Mouse (Mus musculus): ENCODE data around the gene Pgam2.

- no peak for TF ChIP-seq CTCF (IDR thresholded peaks at IDR 0.05; ENCODE audit: extremely low read depth, insufficient read length, insufficient replicate concordance, low read depth, low read length)
- TF ChIP-seq POLR2A (IDR thresholded peaks at IDR 0.05; ENCODE audit: low read depth, low read length), result no peak
Measured at GRCm38 (mm10) chr11:5819223-5819622, 15.7 kb upstream of the Pgam2 start.
